Mouse (Mus musculus) limb, embryonic 13.5 days (tissue): ENCODE measurements around the gene Ctnna3. TPM values are rescaled to one million over a fixed set of nuclear protein-coding genes. Genes with fewer than 3 reads are reported as not detected.

Experiments used
- ATAC-seq: fragments of 200-750 bp; cut with Nextera tagmentation; 2 replicates; pipeline ENCODE4 v1.8.0; 2017; ENCODE audit warnings: low read depth, moderate number of reproducible peaks, moderate TSS enrichment; ENCODE audit not compliant: low FRiP score
- H3K27ac ChIP-seq: fragments of 300-500 bp; sonication (generic); 2 replicates; pipeline ENCODE4 v1.5.1; 2015; ENCODE audit warnings: inconsistent platforms, mild to moderate bottlenecking, moderate library complexity
- H3K27me3 ChIP-seq: fragments of 300-500 bp; sonication (generic); 2 replicates; pipeline ENCODE4 v1.6.1; 2015; ENCODE audit warnings: mild to moderate bottlenecking, inconsistent platforms
- H3K36me3 ChIP-seq: fragments of 300-500 bp; sonication (generic); 2 replicates; pipeline ENCODE4 v1.6.1; 2015; ENCODE audit warnings: inconsistent platforms, mild to moderate bottlenecking, moderate library complexity
- H3K4me1 ChIP-seq: fragments of 300-500 bp; sonication (generic); 2 replicates; pipeline ENCODE4 v1.6.1; 2015; ENCODE audit warnings: inconsistent platforms
- H3K4me2 ChIP-seq: fragments of 300-500 bp; sonication (generic); replicated peaks from 2 replicates; pipeline ENCODE4 v1.6.1; 2015; ENCODE audit warnings: inconsistent platforms, mild to moderate bottlenecking, moderate library complexity
- H3K4me3 ChIP-seq: fragments of 300-500 bp; sonication (generic); 2 replicates; pipeline ENCODE4 v1.5.1; 2015; ENCODE audit warnings: moderate library complexity, mild to moderate bottlenecking, inconsistent platforms
- H3K9ac ChIP-seq: fragments of 300-500 bp; sonication (generic); 2 replicates; pipeline ENCODE4 v1.6.1; 2015; ENCODE audit warnings: mild to moderate bottlenecking, inconsistent platforms
- H3K9me3 ChIP-seq: fragments of 300-500 bp; sonication (generic); 2 replicates; pipeline ENCODE4 v1.6.1; 2016; ENCODE audit warnings: inconsistent platforms
- WGBS: fragments of 180-500 bp; shearing (Covaris S2); methylation state at CpG from one replicate; pipeline ENCODE4 v1.1.7; 2015; 5-methylcytosine and 5-hydroxymethylcytosine counted together
- polyA plus RNA-seq: library from polyadenylated mRNA; unstranded; fragments of >200 nt; fragmentation: Nextera tagmentation; extraction: Ambion mirVana; gene quantifications from 2 replicates; pipeline ENCODE4 v1.2.1, GENCODE M21; 2015

Gene Ctnna3
- polyA plus RNA-seq, 1 experiment from 2014 or later: 0.75 TPM

GRCm38 (mm10) chr10:63781948-63782347 is 352.1 kb downstream of the Ctnna3 start:
- WGBS: 62% methylated on average over 6 of the region's 6 CpGs

GRCm38 (mm10) chr10:63784808-63785535 is 355.1 kb downstream of the Ctnna3 start:
- H3K4me3 ChIP-seq: no peak overlapping the region
- no peaks in the 10 kb centered on the region for H3K4me1 ChIP-seq
- H3K9ac ChIP-seq: no peak overlapping the region
- H3K4me2 ChIP-seq: no peak overlapping the region
- H3K9me3 ChIP-seq: no peaks in the 10 kb centered on the region
- H3K27ac ChIP-seq: no peak overlapping the region
- no peaks in the 10 kb centered on the region for H3K36me3 ChIP-seq
- H3K27me3 ChIP-seq: no peaks in the 10 kb centered on the region
- no peak for ATAC-seq
- WGBS: 82% methylated on average over 20 of the region's 20 CpGs

More at GRCm38 (mm10) chr10:63781948-63782347, 352.1 kb downstream of the Ctnna3 start:
- H3K27me3 ChIP-seq: no peaks in the 10 kb centered on the region
- no peaks in the 10 kb centered on the region for H3K4me1 ChIP-seq
- H3K9ac ChIP-seq: no peak overlapping the region
- no peaks in the 10 kb centered on the region for H3K36me3 ChIP-seq
- H3K4me3 ChIP-seq: no peak overlapping the region
- ATAC-seq: no peak
- H3K4me2 ChIP-seq: no peak overlapping the region
- no peaks in the 10 kb centered on the region for H3K9me3 ChIP-seq
- no peak overlapping the region for H3K27ac ChIP-seq

DNA sequence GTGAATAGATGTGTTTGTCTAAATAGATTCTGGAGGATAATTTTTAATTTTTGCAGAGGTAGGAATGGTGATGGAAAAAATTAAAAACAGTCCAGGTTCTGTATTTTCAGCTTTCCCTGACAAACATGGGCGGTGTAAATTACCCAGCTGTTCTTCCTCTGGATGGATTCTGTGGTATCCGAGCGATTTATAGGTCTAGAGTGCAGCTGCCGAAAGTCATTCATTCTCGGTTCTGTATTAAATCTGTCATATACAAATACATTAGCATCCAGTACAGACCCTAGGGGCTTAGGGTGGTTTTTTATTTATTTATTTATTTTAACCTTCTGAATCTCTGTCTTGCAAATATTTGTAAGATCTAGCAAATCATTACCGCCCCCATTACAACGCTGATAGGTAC is 356.5 kb downstream of the Ctnna3 start:
- no peak overlapping the region for H3K4me3 ChIP-seq
- no peaks in the 10 kb centered on the region for H3K36me3 ChIP-seq
- H3K27me3 ChIP-seq: no peaks in the 10 kb centered on the region
- no peaks in the 10 kb centered on the region for H3K9me3 ChIP-seq
- H3K4me1 ChIP-seq: no peaks in the 10 kb centered on the region
- H3K4me2 ChIP-seq: no peak overlapping the region
- H3K27ac ChIP-seq: no peak overlapping the region
- ATAC-seq: no peak
- no peak overlapping the region for H3K9ac ChIP-seq
- WGBS: 71% methylated on average over 7 of the region's 7 CpGs

- Histone ChIP-seq H3K27me3 (no peaks in the 10 kb centered on the region), H3K36me3 (no peaks in the 10 kb centered on the region), H3K9me3 (0 out of 2 replicates have a peak, but pooled peaks cover 3% of the 10 kb centered on the region), H3K4me3 (no peak overlapping the region), H3K27ac (no peak overlapping the region), H3K4me1 (no peaks in the 10 kb centered on the region), H3K4me2 (no peak overlapping the region), H3K9ac (no peak overlapping the region)
- ATAC-seq: no peak
- 69% methylated on average over 6 of the region's 6 CpGs for WGBS
These were observed 374.0 kb downstream of the Ctnna3 start for GRCm38 (mm10) chr10:63803909-63804308.

DNA sequence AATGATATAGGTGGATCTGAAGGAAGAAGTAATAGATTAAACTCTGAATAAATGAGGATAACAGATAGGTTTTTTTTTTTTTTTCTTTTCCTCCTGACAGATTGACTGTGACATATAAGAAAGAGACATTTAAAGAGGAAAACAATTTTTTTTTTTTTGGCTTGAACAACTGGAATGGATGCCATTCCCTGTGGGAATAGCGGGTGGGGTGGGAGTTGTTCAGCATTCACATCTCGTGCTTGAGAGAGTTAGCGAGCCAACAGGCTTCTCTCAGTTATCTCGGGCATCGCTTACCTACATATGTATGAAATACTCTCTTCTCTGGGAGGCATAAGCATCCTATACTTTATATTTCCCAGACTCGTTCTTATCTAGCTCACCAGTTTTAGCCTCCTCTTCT is 375.7 kb downstream of the Ctnna3 start:
- Histone ChIP-seq H3K27ac (no peak overlapping the region), H3K4me3 (no peak overlapping the region), H3K36me3 (no peaks in the 10 kb centered on the region), H3K9ac (no peak overlapping the region), H3K9me3 (no peaks in the 10 kb centered on the region), H3K4me1 (no peaks in the 10 kb centered on the region), H3K27me3 (no peaks in the 10 kb centered on the region), H3K4me2 (no peak overlapping the region)
- WGBS: 92% methylated on average over 6 of the region's 6 CpGs
- no peak for ATAC-seq

- WGBS: 87% methylated on average over 1 of the region's 1 CpGs
- no peak for ATAC-seq
These were observed 376.4 kb downstream of the Ctnna3 start for GRCm38 (mm10) chr10:63806254-63806653.

GRCm38 (mm10) chr10:63810043-63810617 is 380.2 kb downstream of the Ctnna3 start:
- no peak for ATAC-seq
- no peaks in the 10 kb centered on the region for H3K9me3 ChIP-seq
- no peaks in the 10 kb centered on the region for H3K4me1 ChIP-seq
- H3K4me2 ChIP-seq: no peak overlapping the region
- 43% methylated on average over 9 of the region's 9 CpGs for WGBS
- no peak overlapping the region for H3K9ac ChIP-seq
- H3K27me3 ChIP-seq: no peaks in the 10 kb centered on the region
- no peak overlapping the region for H3K4me3 ChIP-seq
- H3K27ac ChIP-seq: no peak overlapping the region
- H3K36me3 ChIP-seq: no peaks in the 10 kb centered on the region

More at GRCm38 (mm10) chr10:63806254-63806653, 376.4 kb downstream of the Ctnna3 start:
- H3K9ac ChIP-seq: no peak overlapping the region
- no peaks in the 10 kb centered on the region for H3K27me3 ChIP-seq
- no peak overlapping the region for H3K27ac ChIP-seq
- H3K4me3 ChIP-seq: no peak overlapping the region
- H3K9me3 ChIP-seq: no peaks in the 10 kb centered on the region
- no peak overlapping the region for H3K4me2 ChIP-seq
- H3K36me3 ChIP-seq: no peaks in the 10 kb centered on the region
- no peaks in the 10 kb centered on the region for H3K4me1 ChIP-seq

- Histone ChIP-seq H3K27ac (no peak overlapping the region), H3K27me3 (no peaks in the 10 kb centered on the region), H3K9ac (no peak overlapping the region), H3K36me3 (no peaks in the 10 kb centered on the region), H3K9me3 (no peaks in the 10 kb centered on the region), H3K4me3 (no peak overlapping the region), H3K4me1 (no peaks in the 10 kb centered on the region), H3K4me2 (no peak overlapping the region)
- 79% methylated on average over 4 of the region's 4 CpGs for WGBS
- ATAC-seq: no peak
These were observed 409.1 kb downstream of the Ctnna3 start for GRCm38 (mm10) chr10:63839011-63839410.

- 80% methylated on average over 4 of the region's 4 CpGs for WGBS
- Histone ChIP-seq H3K9ac (no peak overlapping the region), H3K4me1 (no peaks in the 10 kb centered on the region), H3K27me3 (no peaks in the 10 kb centered on the region), H3K4me2 (no peak overlapping the region), H3K36me3 (no peaks in the 10 kb centered on the region), H3K27ac (no peak overlapping the region), H3K9me3 (no peaks in the 10 kb centered on the region; the same call in 1 of the 2 replicates), H3K4me3 (no peak overlapping the region)
- no peak for ATAC-seq
These were observed 422.0 kb downstream of the Ctnna3 start for GRCm38 (mm10) chr10:63851946-63852345.

GRCm38 (mm10) chr10:63869123-63869522 is 439.2 kb downstream of the Ctnna3 start:
- Histone ChIP-seq H3K27ac (no peak overlapping the region), H3K4me2 (no peak overlapping the region), H3K4me3 (no peak overlapping the region), H3K9me3 (no peaks in the 10 kb centered on the region), H3K9ac (no peak overlapping the region), H3K36me3 (no peaks in the 10 kb centered on the region), H3K27me3 (no peaks in the 10 kb centered on the region), H3K4me1 (no peaks in the 10 kb centered on the region)
- ATAC-seq: no peak
- WGBS: 89% methylated on average over 7 of the region's 7 CpGs

DNA sequence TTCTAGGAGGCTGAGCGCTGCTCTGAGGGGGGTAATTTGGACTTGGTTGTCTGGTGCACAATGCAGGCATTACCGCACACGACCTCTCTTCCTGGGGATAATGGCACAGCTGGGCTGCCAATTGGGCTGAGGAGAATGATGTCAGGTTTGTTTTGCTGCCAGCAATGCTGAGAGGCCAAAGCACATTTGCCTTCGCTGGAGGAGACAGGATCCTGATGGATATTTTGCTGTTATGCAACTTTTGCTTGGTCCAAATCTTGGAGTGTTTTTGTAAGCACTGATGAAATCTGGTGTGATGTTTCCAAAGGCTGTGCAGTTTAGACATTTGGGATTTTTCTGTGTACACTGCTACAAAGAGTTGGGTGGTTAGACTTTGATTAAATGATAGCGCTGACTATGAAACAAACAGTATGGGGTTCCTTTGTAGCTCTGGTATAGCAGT is 450.6 kb downstream of the Ctnna3 start:
- no peaks in the 10 kb centered on the region for H3K27me3 ChIP-seq
- H3K27ac ChIP-seq: no peak overlapping the region
- no peak overlapping the region for H3K9ac ChIP-seq
- no peak overlapping the region for H3K4me2 ChIP-seq
- no peaks in the 10 kb centered on the region for H3K4me1 ChIP-seq
- no peak overlapping the region for H3K4me3 ChIP-seq
- no peaks in the 10 kb centered on the region for H3K36me3 ChIP-seq
- H3K9me3 ChIP-seq: no peaks in the 10 kb centered on the region
- ATAC-seq: no peak
- WGBS: 76% methylated on average over 5 of the region's 5 CpGs

GRCm38 (mm10) chr10:63886449-63887088 is 456.7 kb downstream of the Ctnna3 start:
- Histone ChIP-seq H3K9me3 (no peaks in the 10 kb centered on the region), H3K4me2 (no peak overlapping the region), H3K9ac (no peak overlapping the region), H3K36me3 (no peaks in the 10 kb centered on the region), H3K27me3 (no peaks in the 10 kb centered on the region), H3K4me1 (no peaks in the 10 kb centered on the region), H3K4me3 (no peak overlapping the region), H3K27ac (no peak overlapping the region)
- 84% methylated on average over 23 of the region's 23 CpGs for WGBS
- ATAC-seq: no peak
